Mouse (Mus musculus): ENCODE measurements at regions not wholly inside any gene's neighbourhood (a gene's known extent, or its start where the extent isn't known, plus 50 kb on each side); places are given as distances from the start of the nearest gene placed in this dataset.
"Not testable (repeated sequence)": the region's sequence is repeated elsewhere in the genome, so short reads cannot be mapped to it uniquely, and the experiment has no call there.

DNA sequence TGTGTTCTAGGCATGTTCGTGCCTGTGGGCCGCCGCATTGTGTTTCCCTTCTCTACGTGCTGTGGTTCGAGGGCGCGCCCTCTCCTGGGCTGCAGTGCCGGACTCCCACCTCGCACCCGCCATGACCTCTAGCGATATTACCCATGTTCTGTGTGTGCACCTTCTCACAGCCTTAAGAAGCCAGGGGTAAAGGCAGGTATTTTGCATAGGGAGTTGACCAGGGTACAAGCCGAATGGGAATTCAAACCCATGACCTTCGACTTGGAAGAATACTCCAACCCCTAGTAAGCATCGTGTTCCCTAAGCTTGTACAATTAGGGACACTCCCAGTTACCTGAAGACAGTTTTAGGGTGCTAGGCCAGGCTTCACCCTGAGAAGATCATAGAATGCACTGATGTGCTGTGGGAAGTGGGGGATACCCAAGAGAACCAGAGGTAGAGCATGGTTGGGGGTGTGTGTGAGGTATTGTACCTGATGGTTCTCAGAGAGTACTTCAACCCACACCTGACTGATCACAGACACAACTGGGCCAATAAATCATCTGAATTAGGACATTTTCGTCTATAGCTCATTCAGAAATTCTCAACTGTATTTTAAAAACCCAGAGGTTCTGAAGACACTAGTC lies 68.7 kb upstream of the Asap2 start:
- not testable (repeated sequence) for TF ChIP-seq CTCF, EP300 (IDR thresholded peaks at IDR 0.05)

Data from lung, postnatal 0 days (tissue).